Mouse (Mus musculus) adrenal gland, postnatal 36 days (tissue): ENCODE data around the gene Apex2. TPM values are rescaled to one million over a fixed set of nuclear protein-coding genes. Genes with fewer than 3 reads are reported as not detected.

Experiments used
- DNase-seq, 2 experiments: peaks; one replicate each; pipeline ENCODE4 v3.0.0; 2021; ENCODE audit warnings: mixed read lengths in 1 of 2
- long read RNA-seq, 2 experiments: library from polyadenylated mRNA; stranded (forward); transcript quantifications; one replicate each; pipeline ENCODE4 v2.0.0; 2021; ENCODE audit warnings: borderline sequencing depth in 2 of 2
- total RNA-seq, 2 experiments: library from RNA; stranded (reverse); gene quantifications; 2 replicates each; pipeline ENCODE4 v1.2.3; 2021

The Apex2 gene
- 10 to 100 TPM; 11.9 to 15.9 TPM for total RNA-seq
- long read RNA-seq, experiment 1, full-length matches to known transcripts, result 8 of 14 reads
- long read RNA-seq, experiment 1, partial matches to known transcripts, result 4 of 14 reads
- long read RNA-seq, experiment 1, other reads (novel, unspliced or antisense), result 2 of 14 reads
- long read RNA-seq, experiment 2, partial matches to known transcripts, result 0 of 3 reads
- long read RNA-seq, experiment 2, other reads (novel, unspliced or antisense), result 1 of 3 reads

DNA sequence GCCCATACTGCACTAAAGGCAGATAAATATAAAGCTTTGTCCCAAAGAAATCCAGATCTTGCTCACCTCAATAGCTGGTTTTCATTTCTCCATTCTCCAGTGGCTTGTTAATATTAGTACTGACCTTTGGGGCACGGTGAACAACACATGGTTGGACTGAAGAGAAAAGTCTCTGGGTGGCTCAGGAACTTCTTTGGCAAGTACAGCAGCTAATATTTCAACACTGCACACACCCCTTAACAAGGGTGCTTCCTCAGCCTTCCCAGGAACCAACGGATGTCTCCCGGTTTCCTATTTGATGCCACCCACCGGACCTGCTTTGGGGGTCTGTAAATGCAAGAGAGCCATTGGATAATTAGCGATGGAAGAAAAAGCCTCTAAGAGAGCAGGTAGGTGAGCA, at the start of gene Apex2:
Gene Apex2 (minus strand): TSS at position 173 of the 400 bp plus-strand sequence.
- DNase-seq, result no peak

DNA sequence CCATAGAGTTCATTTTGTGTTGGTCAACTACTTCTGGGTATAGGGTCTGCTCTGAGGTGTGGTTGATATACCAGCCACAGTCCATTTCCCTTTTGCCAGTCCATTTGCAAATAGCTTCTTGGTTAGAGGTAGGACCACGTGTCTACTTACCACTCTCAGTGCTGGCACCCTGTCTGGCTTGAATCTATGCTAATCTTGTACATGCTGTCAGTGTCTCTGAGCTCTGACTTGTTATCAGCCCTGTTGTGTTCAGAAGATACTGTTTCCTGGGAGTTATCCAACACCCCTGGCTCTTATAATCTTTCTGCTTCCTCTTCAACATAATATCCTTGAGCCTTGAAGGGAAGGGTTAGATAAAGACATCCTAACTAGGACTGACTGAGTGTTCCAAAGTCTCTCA, 46.8 kb upstream of the Apex2 start:
- no peak for DNase-seq

- DNase-seq, result peak; percentile 6 to 15
These were observed 9.2 kb upstream of the Apex2 start for GRCm38 (mm10) chrX:150598882-150599281.

DNA sequence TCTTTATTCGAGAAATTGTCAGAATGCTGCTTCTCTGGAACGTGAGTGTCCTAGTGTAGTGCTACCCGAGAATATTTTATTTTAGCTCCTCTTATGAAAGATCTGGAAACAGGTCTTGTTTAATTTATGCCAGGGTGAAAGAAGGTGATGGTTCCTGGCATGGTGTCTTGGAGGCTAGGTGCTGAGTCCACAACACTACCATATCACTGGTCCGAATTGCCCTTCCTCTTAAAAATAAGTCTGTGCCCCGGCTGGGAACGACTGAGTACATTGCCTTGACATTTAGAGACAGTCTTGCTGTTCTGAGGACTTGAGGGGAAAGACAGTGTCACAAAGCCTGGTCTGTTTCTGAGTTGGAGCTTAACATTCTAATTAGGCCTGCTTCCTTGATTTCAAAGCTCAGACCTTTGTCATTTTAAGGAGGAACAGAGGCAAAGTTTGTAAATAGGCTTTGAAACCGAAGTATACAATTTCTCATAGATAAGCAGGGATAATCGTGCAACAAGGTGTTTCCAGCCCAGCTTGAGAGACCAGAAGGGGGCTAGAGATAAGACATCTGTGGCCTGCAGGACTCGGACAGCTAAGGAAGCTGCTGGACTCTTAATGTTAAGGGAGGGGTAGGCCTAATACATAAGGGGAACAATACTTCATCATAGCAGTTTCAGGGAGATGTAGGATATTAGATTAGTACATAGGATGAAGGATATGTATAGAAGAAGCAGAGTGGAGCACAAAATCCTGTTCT, 5.5 kb upstream of the Apex2 start:
- peak in 1 of 2 experiments; percentile 4 for DNase-seq

- no peak for DNase-seq
These were observed 4.5 kb upstream of the Apex2 start for GRCm38 (mm10) chrX:150594176-150594575.

- DNase-seq, result peak; percentile 27 to 37
These were observed 3.8 kb upstream of the Apex2 start for GRCm38 (mm10) chrX:150593266-150594035.

DNA sequence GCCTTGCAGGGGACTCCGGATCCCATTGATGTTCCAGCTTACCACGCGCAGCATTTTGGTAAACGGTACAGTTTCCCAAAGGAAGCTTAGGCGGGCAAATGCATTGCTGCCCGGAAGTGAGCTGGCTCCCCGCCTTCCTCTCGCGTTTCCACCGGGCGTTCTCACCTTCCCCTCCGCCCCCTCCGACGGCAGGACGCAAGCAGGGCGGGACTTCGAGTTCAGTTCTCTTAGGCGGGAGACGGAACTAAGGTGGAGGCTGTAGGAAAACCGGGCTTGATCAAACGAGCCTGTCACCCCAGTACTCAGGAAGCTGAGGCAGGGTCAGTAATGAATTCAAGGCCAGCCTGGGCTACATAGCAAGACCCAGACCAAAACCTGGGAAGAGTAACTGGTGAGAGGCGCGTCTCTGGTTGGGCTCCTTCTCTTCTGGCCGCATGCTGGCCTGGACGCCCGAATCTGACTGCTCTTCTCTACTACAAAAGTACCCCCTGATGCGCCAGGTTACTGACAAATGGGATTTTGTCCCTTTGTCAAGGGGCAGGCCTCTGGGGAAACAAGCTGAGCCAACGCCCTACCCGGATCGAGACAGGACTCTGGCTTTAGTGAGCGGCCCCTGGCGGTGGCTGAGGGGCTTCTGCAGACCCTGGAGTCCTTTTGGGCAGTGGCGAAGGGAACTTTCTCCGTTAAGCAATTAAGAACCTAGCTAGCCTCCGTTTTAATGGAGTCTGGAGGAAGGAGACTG, 1.5 kb downstream of the Apex2 start, which contains the start of gene Pfkfb1:
Gene Pfkfb1 (plus strand): TSS at position 207 of the 742 bp plus-strand sequence.
- DNase-seq, result peak; percentile 89 to 90

DNA sequence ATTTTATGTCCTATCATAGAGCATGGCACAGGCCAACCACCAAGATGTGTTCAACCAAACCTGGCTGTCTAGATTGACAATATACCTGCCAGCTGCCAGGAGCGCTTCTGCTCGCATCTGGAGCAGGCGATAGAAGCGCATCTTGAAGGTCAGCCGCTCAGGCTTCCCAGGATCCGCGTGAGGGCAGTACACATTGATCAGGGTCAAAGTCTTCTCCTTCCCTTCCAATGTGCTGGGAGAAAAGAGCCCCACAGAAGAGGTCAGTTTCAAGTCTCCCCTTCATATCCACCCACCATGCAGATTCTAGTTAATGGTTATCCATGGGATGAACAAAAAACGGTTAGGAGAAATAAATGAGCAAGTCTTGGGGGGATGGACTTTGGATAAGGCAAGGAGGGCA, 4.6 kb downstream of the Apex2 start:
- no peak for DNase-seq

- no peak for DNase-seq
These were observed 7.7 kb downstream of the Apex2 start for GRCm38 (mm10) chrX:150581921-150582320.

DNA sequence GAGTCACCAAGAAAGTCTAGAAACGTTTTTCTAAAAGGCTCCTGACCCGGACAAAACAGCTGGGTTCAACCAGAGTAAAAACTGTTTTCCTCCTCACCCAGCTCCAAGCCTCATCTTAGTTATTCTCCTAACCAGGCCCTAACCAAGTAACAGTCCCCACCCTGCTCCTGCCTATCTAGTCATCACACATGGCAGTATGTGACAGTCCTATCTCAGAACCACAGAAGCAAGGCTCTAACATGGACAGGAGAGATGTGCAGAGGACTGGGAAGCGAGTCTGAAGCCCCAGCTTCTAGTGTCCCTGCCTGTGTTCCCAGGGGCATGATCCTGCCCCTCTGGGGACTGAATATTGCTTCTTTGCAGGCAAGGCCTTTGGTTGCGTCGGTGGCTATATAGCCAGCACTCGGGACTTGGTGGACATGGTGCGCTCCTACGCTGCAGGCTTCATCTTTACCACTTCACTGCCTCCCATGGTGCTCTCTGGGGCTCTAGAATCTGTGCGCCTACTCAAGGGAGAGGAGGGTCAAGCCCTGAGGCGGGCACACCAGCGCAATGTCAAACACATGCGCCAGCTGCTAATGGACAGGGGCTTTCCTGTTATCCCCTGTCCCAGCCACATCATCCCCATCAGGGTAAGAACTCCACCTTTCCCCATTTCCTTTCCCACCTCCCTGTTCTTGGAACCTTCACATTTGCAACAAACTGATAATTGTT, 24.9 kb downstream of the Apex2 start:
- no peak for DNase-seq

DNA sequence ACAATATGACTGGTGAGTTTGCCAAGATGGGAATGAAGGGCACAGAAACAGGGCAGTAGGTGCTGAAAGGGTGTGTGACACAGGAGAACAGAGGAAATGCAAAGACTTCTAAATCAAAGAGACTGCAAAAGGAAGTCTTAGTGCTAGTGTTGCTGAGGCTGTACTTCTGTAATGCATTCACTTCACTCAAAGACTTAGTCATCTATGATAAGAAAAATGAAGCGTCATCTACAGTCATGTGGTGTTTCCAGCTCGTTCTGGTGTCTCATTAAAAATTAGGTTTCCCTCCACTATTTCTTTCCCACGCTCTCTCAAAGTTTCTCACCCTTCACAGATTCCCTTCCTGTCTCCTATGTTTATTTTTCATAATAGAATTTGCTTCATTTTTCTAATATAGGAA, 35.6 kb downstream of the Apex2 start:
- no peak for DNase-seq

DNA sequence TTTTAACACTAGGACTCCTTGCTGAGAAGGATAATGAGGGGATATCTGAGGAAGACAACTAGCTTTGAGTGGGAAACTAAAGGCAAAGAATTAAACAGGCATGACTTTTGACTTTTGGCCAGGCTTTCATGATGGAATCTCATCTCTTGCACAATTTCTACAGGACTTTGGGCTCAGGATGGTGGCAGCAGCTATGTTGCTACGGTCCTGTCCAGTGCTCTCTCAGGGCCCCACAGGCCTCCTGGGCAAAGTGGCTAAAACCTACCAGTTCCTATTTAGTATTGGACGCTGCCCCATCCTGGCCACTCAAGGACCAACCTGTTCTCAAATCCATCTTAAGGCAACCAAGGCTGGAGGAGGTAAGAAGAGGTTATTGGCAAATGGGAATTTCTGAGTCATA, 37.7 kb downstream of the Apex2 start:
- no peak for DNase-seq

DNA sequence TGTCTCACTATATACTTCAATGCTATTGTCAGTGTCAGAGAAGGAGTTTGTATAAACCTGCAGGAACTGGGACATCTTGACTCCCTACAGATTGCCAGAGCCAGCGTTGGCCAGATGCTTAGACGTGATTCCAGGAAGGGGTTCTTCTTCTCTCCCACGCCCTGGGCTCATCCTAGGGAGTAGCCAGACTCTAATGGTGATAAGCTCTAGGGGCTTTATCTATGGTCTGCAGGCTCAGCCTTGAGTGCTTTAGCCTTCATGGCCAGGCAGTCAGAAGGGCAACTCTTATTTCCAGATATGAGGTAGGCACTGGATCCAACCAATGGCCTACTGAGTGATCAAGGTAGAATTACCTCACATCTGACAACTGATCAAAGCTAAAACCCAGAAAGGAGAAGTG, 40.0 kb downstream of the Apex2 start:
- no peak for DNase-seq

DNA sequence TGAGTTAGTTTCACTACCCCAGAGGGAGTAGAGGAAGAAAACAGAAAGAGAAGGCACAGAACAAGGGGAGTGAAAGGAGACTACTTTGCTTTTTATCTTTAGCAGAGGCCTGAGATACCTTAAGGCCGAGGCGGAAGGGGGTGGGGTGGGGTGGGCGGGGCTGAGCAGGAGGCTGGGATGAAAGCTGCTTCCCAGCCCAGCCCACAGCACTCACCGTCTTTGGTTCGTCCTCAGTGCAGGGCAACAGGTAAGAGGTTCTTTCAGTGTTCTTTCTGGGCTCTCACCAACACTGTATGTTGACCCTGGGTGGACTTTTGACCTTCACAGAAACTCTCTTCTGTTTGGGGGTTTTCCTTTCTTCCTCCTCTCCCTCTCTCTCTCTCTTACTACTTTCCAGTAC, 42.4 kb downstream of the Apex2 start, which contains the start of gene Alas2:
Gene Alas2 (plus strand): TSS at position 137 of the 400 bp plus-strand sequence.
- no peak for DNase-seq

DNA sequence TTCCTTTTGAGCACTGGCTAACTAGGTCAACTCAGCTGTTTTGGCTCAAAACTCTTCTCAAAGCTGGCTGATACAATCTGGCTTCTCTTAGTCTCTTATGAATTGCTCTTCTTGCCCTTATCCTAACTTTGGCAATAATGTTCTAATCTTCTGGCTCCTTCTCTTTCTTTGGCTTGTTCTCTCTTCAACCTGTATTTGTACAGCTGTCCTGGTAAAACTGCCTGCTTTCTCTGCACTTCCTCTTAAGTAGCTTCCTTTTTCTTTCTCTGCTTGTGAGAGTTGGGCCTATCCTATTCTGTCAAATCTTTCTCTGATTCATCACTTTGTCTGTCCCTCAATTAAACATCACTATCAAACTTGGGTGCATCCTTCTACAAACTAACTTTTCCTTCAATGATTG, 48.0 kb downstream of the Apex2 start:
- DNase-seq, result no peak

DNA sequence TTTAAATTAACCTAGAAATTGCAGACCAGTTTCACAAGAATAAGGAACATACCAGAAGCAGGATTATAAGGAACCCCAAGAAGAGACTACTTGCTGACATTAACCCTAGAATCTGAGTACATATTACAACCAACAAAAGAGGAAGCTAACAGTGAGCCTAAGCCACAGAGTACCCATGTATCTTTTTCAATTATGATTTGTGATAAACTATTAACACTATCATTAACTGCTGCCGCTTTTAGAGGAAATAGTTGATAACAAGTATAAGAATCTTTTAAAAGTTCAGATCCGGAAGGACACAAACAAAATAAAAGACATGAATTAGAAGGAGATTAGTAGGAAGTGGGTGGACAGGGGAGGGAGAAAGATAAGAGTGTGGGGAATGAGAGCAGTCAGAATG, 49.6 kb downstream of the Apex2 start:
- no peak for DNase-seq

DNA sequence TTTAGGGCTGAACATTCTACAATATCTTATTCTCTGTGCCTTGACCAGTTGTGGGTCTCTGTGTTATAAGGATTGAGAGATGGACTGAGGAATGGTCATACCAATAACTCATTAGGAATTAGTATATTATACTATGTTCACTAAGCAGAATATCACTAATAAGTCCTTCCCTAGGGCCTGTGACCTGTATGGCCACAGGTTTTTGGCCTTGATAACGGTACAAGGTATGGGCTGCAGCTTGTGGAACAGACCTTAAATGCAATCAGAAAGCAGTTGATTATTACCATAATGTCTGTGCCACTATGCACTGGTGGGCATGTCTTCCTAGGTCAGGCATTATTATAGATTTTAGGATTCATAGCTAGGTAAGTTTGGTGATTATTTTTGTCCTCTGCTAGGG, 73.2 kb downstream of the Apex2 start:
- no peak for DNase-seq

DNA sequence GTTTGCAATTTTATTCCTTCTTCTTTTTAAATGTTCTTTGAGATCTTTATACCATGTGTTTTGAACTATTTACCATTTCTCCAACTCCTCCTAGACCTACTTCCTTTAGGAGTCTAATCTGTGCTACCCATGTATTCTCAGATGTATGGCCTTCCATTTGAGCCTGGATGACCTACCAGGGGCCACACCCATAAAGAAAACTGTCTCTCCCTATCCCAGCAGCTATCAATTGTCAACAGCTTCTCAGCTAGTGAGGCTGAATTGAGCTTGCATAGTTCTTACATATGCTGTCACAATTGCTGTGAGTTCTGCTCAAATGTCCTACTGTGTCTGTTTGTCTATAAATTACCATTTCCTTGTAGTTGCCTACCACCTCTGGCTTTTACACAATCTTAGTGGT, 73.7 kb downstream of the Apex2 start:
- no peak for DNase-seq

DNA sequence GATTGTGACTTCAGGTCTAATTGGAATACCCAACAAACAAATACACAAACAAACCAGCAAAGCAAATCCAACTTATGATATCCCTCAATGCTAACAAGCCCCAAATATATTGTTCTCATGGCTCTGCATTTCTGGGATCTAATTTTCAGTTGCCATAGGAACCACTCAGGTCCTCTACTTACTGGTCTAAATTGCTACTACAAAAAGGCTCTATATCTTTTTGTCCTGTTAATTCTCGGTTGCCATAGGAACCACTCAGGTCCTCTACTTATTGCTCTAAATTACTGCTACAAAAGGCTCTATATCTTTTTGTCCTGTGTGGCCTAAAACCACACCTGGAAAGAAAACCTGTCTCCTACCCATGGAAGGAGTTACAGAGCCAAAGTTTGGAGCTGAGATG, 75.5 kb downstream of the Apex2 start:
- no peak for DNase-seq

GRCm38 (mm10) chrX:150511274-150511673, 78.4 kb downstream of the Apex2 start:
- peak in 1 of 2 experiments; percentile 2 for DNase-seq

- peak in 1 of 2 experiments; percentile 7 for DNase-seq
These were observed 79.0 kb downstream of the Apex2 start for GRCm38 (mm10) chrX:150510631-150511030.
